Mouse (Mus musculus): ENCODE measurements around the gene Crispld2. TPM values are rescaled to one million over a fixed set of nuclear protein-coding genes. Genes with fewer than 3 reads are reported as not detected.

Crispld2 gene
- polyA plus RNA-seq, 1 experiment from 2014 or later: 1.8 TPM

DNA sequence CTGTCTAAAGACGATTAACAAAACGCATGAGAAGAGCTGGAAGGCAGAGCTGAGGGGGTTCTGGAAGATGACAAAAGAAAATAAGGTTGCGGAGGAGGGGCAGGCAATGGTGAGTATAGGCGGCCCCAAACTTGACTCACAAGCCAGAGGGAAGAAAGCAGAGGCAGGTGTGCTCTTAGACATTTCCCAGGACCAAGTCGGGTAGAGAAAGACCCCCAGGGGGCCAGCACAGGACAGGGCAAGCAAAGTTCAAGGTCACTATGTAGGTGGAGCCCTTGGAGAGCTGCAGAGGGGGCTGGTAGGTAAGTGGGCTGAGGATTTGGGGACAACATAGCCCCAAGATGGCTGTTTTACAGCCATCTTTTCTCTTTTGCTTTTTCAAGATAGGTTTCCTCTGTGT is 87.1 kb downstream of the Crispld2 start:
- Histone ChIP-seq H3K27me3 (ENCODE audit: control insufficient read depth, insufficient read depth, low read length) (no peaks in the 10 kb centered on the region), H3K9ac (ENCODE audit: low read length) (no peak overlapping the region), H3K4me2 (ENCODE audit: low read length) (no peak overlapping the region), H3K36me3 (ENCODE audit: control insufficient read depth, insufficient read depth, low read length) (peaks cover 37% of the 10 kb centered on the region), H3K9me3 (ENCODE audit: control insufficient read depth, low read length) (no peaks in the 10 kb centered on the region), H3K27ac (replicated peaks in 1 of 2; ENCODE audit: control insufficient read depth in 1 of 2, insufficient read depth in 1 of 2, low read depth in 2 of 2, low read length in 2 of 2) (no peak overlapping the region), H3K4me3 (ENCODE audit: control insufficient read depth in 1 of 2, insufficient read depth in 1 of 2, low read depth in 1 of 2, low read length in 2 of 2) (no peak overlapping the region), H3K4me1 (ENCODE audit: control insufficient read depth in 2 of 2, insufficient read depth in 2 of 2, low read length in 2 of 2) (no peaks in the 10 kb centered on the region)
- no peak for ATAC-seq (ENCODE audit: insufficient number of reproducible peaks, insufficient read depth, low FRiP score, low read depth)
- 63% methylated on average over 5 of the region's 5 CpGs for WGBS

DNA sequence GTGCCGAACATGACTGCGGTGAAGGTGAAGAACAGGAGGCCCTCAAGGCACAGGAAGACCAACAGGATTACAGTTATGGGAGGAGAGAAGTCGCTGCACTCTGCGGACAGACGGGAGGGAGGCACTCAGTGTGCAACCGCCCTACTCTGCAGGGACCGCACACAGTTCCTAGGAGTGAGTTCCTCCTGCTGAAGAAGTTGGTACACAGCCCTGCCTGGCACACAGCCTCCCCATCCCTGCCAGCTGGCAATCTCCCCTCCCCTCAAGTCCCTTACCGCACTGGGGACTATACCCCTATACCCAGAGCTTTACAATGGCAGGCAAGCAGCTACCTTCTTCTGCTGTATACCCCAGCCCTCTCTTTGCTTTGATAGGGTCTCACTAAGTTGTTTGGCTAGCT is 91.0 kb downstream of the Crispld2 start:
- no peak overlapping the region for H3K4me3 ChIP-seq (ENCODE audit: control insufficient read depth in 1 of 2, insufficient read depth in 1 of 2, low read depth in 1 of 2, low read length in 2 of 2)
- H3K36me3 ChIP-seq (ENCODE audit: control insufficient read depth, insufficient read depth, low read length): peaks cover 74% of the 10 kb centered on the region
- ATAC-seq (ENCODE audit: insufficient number of reproducible peaks, insufficient read depth, low FRiP score, low read depth): no peak
- no peak overlapping the region for H3K27ac ChIP-seq (replicated peaks in 1 of 2; ENCODE audit: control insufficient read depth in 1 of 2, insufficient read depth in 1 of 2, low read depth in 2 of 2, low read length in 2 of 2)
- no peak overlapping the region for H3K9ac ChIP-seq (ENCODE audit: low read length)
- no peaks in the 10 kb centered on the region for H3K4me1 ChIP-seq (ENCODE audit: control insufficient read depth in 2 of 2, insufficient read depth in 2 of 2, low read length in 2 of 2)
- H3K27me3 ChIP-seq (ENCODE audit: control insufficient read depth, insufficient read depth, low read length): no peaks in the 10 kb centered on the region
- no peaks in the 10 kb centered on the region for H3K9me3 ChIP-seq (ENCODE audit: control insufficient read depth, low read length)
- WGBS: 88% methylated on average over 8 of the region's 8 CpGs
- no peak overlapping the region for H3K4me2 ChIP-seq (ENCODE audit: low read length)

DNA sequence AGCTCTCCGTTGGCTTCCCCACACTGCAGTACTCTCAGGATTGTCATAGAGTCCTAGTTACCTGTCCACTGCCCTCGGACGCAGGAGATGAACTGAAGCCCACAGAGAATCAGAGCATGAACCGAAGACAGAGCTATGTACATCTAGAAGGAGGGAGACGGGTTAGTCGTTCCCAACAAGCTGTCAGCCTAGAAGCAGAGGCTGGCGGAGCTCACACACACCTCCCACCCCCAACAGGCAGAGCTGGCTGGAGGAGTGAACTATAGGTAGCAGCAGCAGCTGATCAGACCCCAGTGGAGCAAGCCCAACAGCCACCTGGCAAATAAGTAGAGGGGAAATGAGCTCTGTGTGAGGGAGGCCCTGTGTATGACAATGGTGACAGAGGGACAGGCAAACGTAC is 92.5 kb downstream of the Crispld2 start:
- ATAC-seq (ENCODE audit: insufficient number of reproducible peaks, insufficient read depth, low FRiP score, low read depth): no peak
- Histone ChIP-seq H3K4me2 (ENCODE audit: low read length) (no peak overlapping the region), H3K27ac (replicated peaks in 1 of 2; ENCODE audit: control insufficient read depth in 1 of 2, insufficient read depth in 1 of 2, low read depth in 2 of 2, low read length in 2 of 2) (no peak overlapping the region), H3K9me3 (ENCODE audit: control insufficient read depth, low read length) (no peaks in the 10 kb centered on the region), H3K4me3 (ENCODE audit: control insufficient read depth in 1 of 2, insufficient read depth in 1 of 2, low read depth in 1 of 2, low read length in 2 of 2) (no peak overlapping the region), H3K27me3 (ENCODE audit: control insufficient read depth, insufficient read depth, low read length) (no peaks in the 10 kb centered on the region), H3K36me3 (ENCODE audit: control insufficient read depth, insufficient read depth, low read length) (peaks cover 82% of the 10 kb centered on the region), H3K4me1 (ENCODE audit: control insufficient read depth in 2 of 2, insufficient read depth in 2 of 2, low read length in 2 of 2) (no peaks in the 10 kb centered on the region), H3K9ac (ENCODE audit: low read length) (no peak overlapping the region)
- 86% methylated on average over 8 of the region's 8 CpGs for WGBS

DNA sequence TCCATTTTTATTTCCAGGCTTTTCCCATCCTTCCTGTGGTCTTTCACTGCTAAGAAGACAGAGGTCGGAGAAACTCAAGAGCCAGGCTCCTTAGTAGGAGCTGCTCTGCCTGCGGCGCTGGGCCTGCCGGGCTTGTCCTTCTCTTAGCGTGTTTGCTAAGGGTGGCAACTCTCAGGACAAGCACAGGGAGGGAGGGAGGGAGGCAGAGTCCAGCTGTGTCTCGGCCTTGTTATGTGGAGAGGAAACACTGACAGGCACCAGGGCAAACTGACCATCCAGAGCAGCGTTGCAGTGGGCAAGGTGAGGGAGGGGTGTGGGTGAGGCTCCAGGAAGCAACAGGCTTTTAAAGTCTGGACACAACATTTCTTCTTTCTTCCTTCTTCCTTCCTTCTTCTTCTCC is 97.3 kb downstream of the Crispld2 start:
- 84% methylated on average over 7 of the region's 7 CpGs for WGBS
- ATAC-seq (ENCODE audit: insufficient number of reproducible peaks, insufficient read depth, low FRiP score, low read depth): no peak
- Histone ChIP-seq H3K4me3 (ENCODE audit: control insufficient read depth in 1 of 2, insufficient read depth in 1 of 2, low read depth in 1 of 2, low read length in 2 of 2) (no peak overlapping the region), H3K4me1 (ENCODE audit: control insufficient read depth in 2 of 2, insufficient read depth in 2 of 2, low read length in 2 of 2) (peaks cover 0 to 2% of the 10 kb centered on the region in 2 experiments; a peak in 1 of 4 replicates), H3K27ac (replicated peaks in 1 of 2; ENCODE audit: control insufficient read depth in 1 of 2, insufficient read depth in 1 of 2, low read depth in 2 of 2, low read length in 2 of 2) (no peak overlapping the region), H3K36me3 (ENCODE audit: control insufficient read depth, insufficient read depth, low read length) (peaks cover 81% of the 10 kb centered on the region), H3K27me3 (ENCODE audit: control insufficient read depth, insufficient read depth, low read length) (no peaks in the 10 kb centered on the region), H3K9ac (ENCODE audit: low read length) (no peak overlapping the region), H3K9me3 (ENCODE audit: control insufficient read depth, low read length) (no peaks in the 10 kb centered on the region), H3K4me2 (ENCODE audit: low read length) (no peak overlapping the region)

DNA sequence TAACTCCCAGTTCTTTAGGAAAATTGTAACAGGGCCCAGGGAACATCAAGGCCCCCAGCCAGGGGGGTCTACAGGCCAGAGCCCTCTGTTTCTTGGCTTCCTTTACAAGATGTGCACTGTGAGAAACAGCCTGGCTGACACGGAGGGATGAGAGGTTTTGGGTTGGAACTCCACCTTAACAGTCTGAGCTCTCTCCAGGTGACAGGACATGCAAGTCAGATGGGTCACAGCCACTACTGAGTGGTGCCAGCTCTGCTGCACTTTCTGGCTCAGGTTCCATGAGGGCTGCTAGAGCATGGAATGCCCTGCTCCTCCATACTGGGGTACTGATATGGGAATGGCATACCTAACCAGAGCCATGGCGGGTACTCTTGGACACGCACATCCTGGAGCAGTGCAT is 98.8 kb downstream of the Crispld2 start:
- no peaks in the 10 kb centered on the region for H3K9me3 ChIP-seq (ENCODE audit: control insufficient read depth, low read length)
- H3K36me3 ChIP-seq (ENCODE audit: control insufficient read depth, insufficient read depth, low read length): peaks cover 70% of the 10 kb centered on the region
- no peak overlapping the region for H3K4me3 ChIP-seq (ENCODE audit: control insufficient read depth in 1 of 2, insufficient read depth in 1 of 2, low read depth in 1 of 2, low read length in 2 of 2)
- no peak overlapping the region for H3K4me2 ChIP-seq (ENCODE audit: low read length)
- 87% methylated on average over 3 of the region's 3 CpGs for WGBS
- ATAC-seq (ENCODE audit: insufficient number of reproducible peaks, insufficient read depth, low FRiP score, low read depth): no peak
- H3K4me1 ChIP-seq (ENCODE audit: control insufficient read depth in 2 of 2, insufficient read depth in 2 of 2, low read length in 2 of 2): peaks cover 0 to 2% of the 10 kb centered on the region in 2 experiments; a peak in 1 of 4 replicates
- no peak overlapping the region for H3K9ac ChIP-seq (ENCODE audit: low read length)
- no peak overlapping the region for H3K27ac ChIP-seq (replicated peaks in 1 of 2; ENCODE audit: control insufficient read depth in 1 of 2, insufficient read depth in 1 of 2, low read depth in 2 of 2, low read length in 2 of 2)
- H3K27me3 ChIP-seq (ENCODE audit: control insufficient read depth, insufficient read depth, low read length): no peaks in the 10 kb centered on the region

DNA sequence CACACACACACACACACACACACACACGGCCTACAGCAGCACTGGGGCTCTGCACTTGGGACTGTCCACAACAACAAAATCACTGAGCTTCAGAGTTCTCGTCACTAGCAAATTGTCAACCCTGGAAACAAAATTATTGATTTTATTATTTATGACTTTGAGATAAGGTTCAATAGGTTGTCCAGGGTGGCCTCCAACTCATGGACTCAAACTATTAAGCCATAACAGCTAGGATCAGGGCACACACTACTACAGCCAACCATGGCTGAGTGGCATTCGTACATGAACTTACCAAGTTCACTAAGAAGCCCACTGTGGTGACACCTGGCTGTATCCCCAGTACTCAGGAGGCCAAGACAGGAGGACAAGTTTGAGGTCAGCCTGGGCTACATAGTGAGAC is 100.9 kb downstream of the Crispld2 start:
- H3K4me3 ChIP-seq (ENCODE audit: control insufficient read depth in 1 of 2, insufficient read depth in 1 of 2, low read depth in 1 of 2, low read length in 2 of 2): no peak overlapping the region
- 86% methylated on average over 3 of the region's 3 CpGs for WGBS
- H3K36me3 ChIP-seq (ENCODE audit: control insufficient read depth, insufficient read depth, low read length): peaks cover 53% of the 10 kb centered on the region
- no peak overlapping the region for H3K4me2 ChIP-seq (ENCODE audit: low read length)
- no peaks in the 10 kb centered on the region for H3K9me3 ChIP-seq (ENCODE audit: control insufficient read depth, low read length)
- peaks cover 0 to 2% of the 10 kb centered on the region in 2 experiments; a peak in 1 of 4 replicates for H3K4me1 ChIP-seq (ENCODE audit: control insufficient read depth in 2 of 2, insufficient read depth in 2 of 2, low read length in 2 of 2)
- no peak overlapping the region for H3K9ac ChIP-seq (ENCODE audit: low read length)
- H3K27ac ChIP-seq (replicated peaks in 1 of 2; ENCODE audit: control insufficient read depth in 1 of 2, insufficient read depth in 1 of 2, low read depth in 2 of 2, low read length in 2 of 2): no peak overlapping the region
- H3K27me3 ChIP-seq (ENCODE audit: control insufficient read depth, insufficient read depth, low read length): no peaks in the 10 kb centered on the region
- ATAC-seq (ENCODE audit: insufficient number of reproducible peaks, insufficient read depth, low FRiP score, low read depth): no peak

DNA sequence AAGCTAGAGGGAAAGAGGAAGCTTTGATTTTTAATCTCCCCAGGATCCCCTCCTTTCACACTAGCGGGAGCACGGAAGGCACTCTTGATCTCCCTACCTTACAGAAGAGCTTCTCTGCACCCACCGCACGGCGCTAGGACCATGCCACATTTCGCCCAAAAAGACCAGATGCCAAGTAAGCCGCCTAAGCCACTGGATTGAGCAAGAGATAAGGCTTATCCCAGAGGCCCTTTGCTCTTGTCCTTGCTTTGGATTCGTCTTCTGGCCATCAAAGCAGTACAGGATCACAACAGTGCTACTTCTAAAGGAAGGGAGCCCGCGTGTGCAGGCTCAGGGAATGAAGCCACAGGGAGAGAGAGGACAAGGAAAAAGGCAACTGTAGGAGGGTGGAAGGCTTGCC is 102.6 kb downstream of the Crispld2 start:
- ATAC-seq (ENCODE audit: insufficient number of reproducible peaks, insufficient read depth, low FRiP score, low read depth): no peak
- no peak overlapping the region for H3K4me3 ChIP-seq (ENCODE audit: control insufficient read depth in 1 of 2, insufficient read depth in 1 of 2, low read depth in 1 of 2, low read length in 2 of 2)
- H3K9ac ChIP-seq (ENCODE audit: low read length): no peak overlapping the region
- no peak overlapping the region for H3K4me2 ChIP-seq (ENCODE audit: low read length)
- peaks cover 47% of the 10 kb centered on the region for H3K36me3 ChIP-seq (ENCODE audit: control insufficient read depth, insufficient read depth, low read length)
- peaks cover 0 to 2% of the 10 kb centered on the region in 2 experiments; a peak in 1 of 4 replicates for H3K4me1 ChIP-seq (ENCODE audit: control insufficient read depth in 2 of 2, insufficient read depth in 2 of 2, low read length in 2 of 2)
- WGBS: 78% methylated on average over 10 of the region's 10 CpGs
- H3K27ac ChIP-seq (replicated peaks in 1 of 2; ENCODE audit: control insufficient read depth in 1 of 2, insufficient read depth in 1 of 2, low read depth in 2 of 2, low read length in 2 of 2): no peak overlapping the region
- H3K27me3 ChIP-seq (ENCODE audit: control insufficient read depth, insufficient read depth, low read length): no peaks in the 10 kb centered on the region
- no peaks in the 10 kb centered on the region for H3K9me3 ChIP-seq (ENCODE audit: control insufficient read depth, low read length)

DNA sequence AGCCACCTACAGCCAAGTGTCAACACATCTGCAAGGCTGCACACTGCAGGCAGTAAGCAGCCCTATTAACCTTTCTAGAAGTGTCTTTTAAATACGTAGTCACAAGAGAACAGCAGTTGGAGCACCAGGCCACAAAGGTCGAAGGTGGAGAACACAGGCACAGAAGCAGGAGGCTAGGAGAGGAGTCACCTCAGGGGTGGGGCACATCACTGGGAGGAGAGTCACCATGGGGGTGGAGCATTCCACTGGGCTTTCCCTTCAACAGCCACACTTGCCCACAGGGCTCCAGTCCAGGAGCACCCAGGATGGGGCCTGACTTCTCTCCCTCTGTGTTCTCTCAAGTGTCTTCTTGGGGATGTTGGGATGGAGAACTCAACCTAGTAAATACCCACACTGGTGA is 104.2 kb downstream of the Crispld2 start:
- WGBS: 85% methylated on average over 2 of the region's 2 CpGs
- H3K27me3 ChIP-seq (ENCODE audit: control insufficient read depth, insufficient read depth, low read length): no peaks in the 10 kb centered on the region
- no peak for ATAC-seq (ENCODE audit: insufficient number of reproducible peaks, insufficient read depth, low FRiP score, low read depth)
- H3K4me3 ChIP-seq (ENCODE audit: control insufficient read depth in 1 of 2, insufficient read depth in 1 of 2, low read depth in 1 of 2, low read length in 2 of 2): no peak overlapping the region
- no peak overlapping the region for H3K27ac ChIP-seq (replicated peaks in 1 of 2; ENCODE audit: control insufficient read depth in 1 of 2, insufficient read depth in 1 of 2, low read depth in 2 of 2, low read length in 2 of 2)
- no peak overlapping the region for H3K4me2 ChIP-seq (ENCODE audit: low read length)
- peaks cover 0 to 11% of the 10 kb centered on the region in 2 experiments; a peak in 2 of 4 replicates for H3K4me1 ChIP-seq (ENCODE audit: control insufficient read depth in 2 of 2, insufficient read depth in 2 of 2, low read length in 2 of 2)
- H3K9ac ChIP-seq (ENCODE audit: low read length): no peak overlapping the region
- H3K36me3 ChIP-seq (ENCODE audit: control insufficient read depth, insufficient read depth, low read length): peaks cover 32% of the 10 kb centered on the region
- H3K9me3 ChIP-seq (ENCODE audit: control insufficient read depth, low read length): no peaks in the 10 kb centered on the region
